Mouse (Mus musculus) olfactory bulb, adult 2 months (tissue): Measurements from ENCODE around the gene Cited4.

Experiments used
- CTCF ChIP-seq: fragments of 200-500 bp; IDR thresholded peaks from 2 replicates; pipeline ENCODE4 v1.5.1; 2012; ENCODE audit warnings: low read depth, mild to moderate bottlenecking, low read length, moderate library complexity; ENCODE audit not compliant: insufficient read depth
- POLR2A ChIP-seq: fragments of 200-500 bp; IDR thresholded peaks from 2 replicates; pipeline ENCODE4 v1.6.1; 2012; ENCODE audit warnings: mild to moderate bottlenecking, low read depth, low read length, moderate library complexity; ENCODE audit not compliant: insufficient read depth

DNA sequence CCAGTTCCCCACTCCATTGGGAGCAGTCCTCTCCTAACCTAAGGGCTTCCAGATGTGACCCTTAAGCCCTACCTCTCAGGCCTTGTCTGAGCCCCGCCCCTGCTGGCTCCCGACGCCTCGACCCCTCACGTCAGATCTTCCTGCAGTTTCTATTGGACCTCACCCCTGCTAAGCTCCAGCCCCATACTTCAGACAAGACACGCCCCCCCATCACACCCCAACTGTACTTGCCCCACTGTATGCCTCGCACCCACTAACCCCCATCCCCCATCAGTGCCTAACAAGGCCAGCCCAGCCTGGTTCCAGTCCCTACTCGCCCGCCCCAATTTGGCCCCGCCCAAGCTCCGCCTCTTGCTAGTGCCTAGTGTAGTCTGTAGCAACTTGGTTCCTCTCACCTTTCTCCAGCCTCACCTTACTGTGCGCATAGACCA lies 49.8 kb downstream of the Cited4 start:
- TF ChIP-seq CTCF (no peak), POLR2A (no peak)
